Mouse (Mus musculus) heart, postnatal 0 days (tissue): ENCODE results near the gene Pde4d.

Source experiments
- CTCF ChIP-seq: IDR thresholded peaks from 2 replicates; pipeline ENCODE4 v1.5.1; 2016; ENCODE audit warnings: antibody characterized with exemption, control low read depth, low read depth
- EP300 ChIP-seq: IDR thresholded peaks from 2 replicates; pipeline ENCODE4 v1.6.1; 2016; ENCODE audit warnings: antibody characterized with exemption, low read depth

- TF ChIP-seq CTCF: no peak
- no peak for TF ChIP-seq EP300
Observed at GRCm38 (mm10) chr13:108654026-108654723, 204.4 kb downstream of the Pde4d start.
